Mouse (Mus musculus) gastrocnemius, postnatal 25 days (tissue): ENCODE data around the gene Ung. TPM values are rescaled to one million over a fixed set of nuclear protein-coding genes. Genes with fewer than 3 reads are reported as not detected.
A peak's percentile ranks its signal among the peaks of the same experiment; 100 is the strongest.

ENCODE experiments used
- DNase-seq: peaks from one replicate; pipeline ENCODE4 v3.0.0; 2022
- total RNA-seq, 2 experiments: library from RNA; stranded (reverse); gene quantifications; 1 replicate in 1 of 2; 2 replicates in 1 of 2; pipeline ENCODE4 v1.2.3; 2021

Gene Ung
- total RNA-seq, 2 experiments from 2014 or later: 10.5 TPM

DNA sequence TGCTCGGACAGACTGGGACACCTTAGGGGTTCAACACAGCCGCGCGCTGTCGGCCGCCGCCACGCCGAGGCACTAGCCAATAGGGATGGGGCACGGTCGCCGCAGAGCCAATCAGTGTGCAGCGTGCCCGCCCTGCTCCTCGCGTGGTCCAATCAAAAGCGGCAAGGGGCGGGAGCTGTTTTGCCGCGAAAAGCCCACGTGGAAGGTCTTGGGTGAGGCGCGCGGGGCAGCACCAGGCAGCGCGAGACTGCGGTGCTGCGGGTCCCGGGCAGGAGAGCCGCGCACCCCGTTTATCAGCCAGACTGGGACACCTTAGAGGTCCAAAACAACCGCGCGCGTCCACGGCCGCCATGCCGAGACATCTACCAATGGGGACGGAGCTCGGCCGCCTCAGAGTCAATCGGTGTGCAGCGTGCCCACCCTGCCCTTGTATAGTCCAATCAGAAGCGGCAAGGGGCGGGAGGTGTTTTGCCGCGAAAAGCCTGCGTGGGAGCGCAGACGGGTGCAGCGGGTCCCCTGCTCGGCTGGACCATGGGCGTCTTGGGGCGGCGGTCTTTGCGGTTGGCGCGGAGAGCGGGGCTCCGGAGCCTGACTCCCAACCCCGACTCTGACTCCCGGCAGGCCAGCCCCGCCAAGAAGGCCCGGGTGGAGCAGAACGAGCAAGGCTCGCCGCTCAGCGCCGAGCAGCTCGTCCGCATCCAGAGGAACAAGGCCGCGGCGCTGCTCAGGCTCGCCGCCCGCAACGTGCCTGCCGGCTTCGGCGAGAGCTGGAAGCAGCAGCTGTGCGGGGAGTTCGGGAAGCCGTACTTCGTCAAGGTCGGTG lies 723 bp downstream of the Ung start:
- peak; percentile 92 for DNase-seq

DNA sequence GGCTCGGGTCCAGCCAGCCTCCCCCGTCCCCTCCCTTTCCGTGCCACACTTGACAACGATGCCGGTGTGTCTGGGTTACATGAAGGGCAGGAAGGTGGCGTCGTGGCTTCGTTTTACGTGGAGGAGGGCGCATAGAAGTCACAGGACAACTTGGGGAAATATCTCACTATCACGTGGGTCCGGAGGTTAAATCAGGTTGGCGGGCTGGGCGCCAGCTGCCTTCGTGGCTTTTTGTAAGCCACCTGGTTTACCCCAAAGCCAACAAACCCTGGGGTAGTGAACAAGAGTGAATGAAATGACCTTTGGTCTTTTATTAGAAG lies 1.3 kb downstream of the Ung start:
- DNase-seq: peak; percentile 49

DNA sequence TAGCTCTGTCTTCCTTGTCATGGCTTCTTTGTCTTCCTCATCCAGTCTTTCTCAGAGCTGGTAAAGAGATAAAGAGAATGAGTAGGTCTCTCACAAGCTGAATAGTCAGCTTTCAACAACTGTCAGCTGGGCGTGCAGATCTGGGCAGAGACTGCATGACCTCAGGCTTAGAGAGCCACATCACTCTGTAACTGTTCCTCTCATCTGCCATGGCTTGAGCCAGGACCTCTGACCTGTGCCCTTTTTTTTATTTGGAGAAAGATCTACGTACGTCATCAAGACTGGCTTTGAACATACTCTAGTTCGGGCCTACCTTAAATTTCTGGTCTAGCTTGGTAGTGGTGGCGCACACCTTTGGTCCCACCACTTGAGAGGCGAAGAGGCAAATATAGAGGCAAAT lies 2.7 kb downstream of the Ung start:
- DNase-seq: no peak

DNA sequence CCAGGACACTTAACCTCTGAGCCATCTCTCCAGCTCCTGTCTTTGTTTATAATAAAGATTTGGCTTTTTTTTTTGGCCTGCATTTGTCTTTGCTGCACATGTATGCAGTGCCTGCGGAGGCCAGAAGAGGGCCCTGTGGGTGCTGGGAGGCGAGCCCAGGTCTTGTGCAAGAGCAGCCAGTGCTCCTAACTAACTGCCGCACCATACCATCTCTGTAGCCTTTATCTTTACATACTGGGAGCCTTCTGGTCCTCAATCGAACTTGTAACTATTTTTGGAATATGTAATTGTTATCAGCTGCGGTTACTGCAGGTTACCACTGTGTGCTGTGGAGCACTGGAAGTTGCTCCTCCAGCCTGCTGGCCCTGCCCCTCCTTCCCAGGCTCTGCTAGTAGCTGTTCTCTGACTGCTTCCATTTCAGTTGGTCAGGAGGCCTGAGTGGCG lies 3.9 kb downstream of the Ung start:
- DNase-seq: peak; percentile 42

DNA sequence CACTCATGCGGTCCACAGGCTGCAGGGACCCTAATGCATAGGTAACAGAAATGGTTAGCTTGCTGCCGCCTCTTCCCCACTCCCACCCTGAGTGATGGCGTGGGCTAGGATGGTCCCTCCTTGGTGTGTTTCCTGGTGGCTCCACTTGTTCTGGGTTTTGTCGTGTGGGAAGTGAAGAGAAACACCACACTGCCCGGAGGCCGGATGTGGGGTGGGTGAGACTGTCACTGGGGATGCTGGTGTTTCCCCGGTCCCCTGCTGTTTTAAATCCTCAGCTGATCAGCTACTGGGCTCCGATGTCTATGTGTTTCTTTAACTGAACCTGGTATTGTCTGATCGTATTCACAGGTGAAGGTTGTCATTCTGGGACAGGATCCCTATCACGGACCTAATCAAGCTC lies 5.3 kb downstream of the Ung start:
- no peak for DNase-seq

DNA sequence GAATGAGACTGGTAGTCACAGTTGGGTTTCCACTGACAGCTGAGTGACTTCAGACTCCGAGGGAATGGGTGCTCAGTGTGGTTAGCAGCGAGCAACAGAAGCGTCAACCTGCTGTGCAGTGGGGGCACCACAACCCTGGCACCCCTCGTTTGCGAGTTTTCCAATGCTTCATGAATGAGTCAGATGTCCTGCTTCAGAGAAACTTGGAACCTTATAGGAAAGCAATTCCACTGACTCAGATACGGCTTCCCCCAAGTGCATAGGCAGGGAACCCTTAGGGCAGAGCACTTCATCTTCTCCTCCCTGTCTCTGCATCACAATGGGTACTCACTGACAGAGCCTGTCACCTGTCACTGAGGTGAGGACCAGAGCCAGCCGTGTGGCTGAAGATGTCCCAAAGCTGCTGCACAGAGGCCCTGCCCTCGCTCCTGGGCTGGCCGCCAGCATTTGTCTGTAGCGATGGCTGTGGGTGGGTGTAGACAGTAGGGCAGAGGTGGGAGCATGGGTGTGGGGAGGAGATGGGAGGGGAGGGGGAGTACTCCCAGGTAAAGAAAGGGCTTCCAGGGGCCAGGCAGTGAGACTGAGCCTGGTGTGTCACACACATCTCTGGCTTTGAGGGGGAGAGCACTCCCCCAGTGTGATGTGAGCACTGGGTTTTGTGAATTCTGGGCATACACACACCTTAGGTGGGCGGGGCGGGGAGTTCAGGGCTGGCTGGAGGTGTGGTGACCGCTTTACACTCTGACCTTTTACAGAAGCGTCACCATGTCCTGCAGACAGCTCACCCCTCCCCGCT lies 7.5 kb downstream of the Ung start:
- no peak for DNase-seq

DNA sequence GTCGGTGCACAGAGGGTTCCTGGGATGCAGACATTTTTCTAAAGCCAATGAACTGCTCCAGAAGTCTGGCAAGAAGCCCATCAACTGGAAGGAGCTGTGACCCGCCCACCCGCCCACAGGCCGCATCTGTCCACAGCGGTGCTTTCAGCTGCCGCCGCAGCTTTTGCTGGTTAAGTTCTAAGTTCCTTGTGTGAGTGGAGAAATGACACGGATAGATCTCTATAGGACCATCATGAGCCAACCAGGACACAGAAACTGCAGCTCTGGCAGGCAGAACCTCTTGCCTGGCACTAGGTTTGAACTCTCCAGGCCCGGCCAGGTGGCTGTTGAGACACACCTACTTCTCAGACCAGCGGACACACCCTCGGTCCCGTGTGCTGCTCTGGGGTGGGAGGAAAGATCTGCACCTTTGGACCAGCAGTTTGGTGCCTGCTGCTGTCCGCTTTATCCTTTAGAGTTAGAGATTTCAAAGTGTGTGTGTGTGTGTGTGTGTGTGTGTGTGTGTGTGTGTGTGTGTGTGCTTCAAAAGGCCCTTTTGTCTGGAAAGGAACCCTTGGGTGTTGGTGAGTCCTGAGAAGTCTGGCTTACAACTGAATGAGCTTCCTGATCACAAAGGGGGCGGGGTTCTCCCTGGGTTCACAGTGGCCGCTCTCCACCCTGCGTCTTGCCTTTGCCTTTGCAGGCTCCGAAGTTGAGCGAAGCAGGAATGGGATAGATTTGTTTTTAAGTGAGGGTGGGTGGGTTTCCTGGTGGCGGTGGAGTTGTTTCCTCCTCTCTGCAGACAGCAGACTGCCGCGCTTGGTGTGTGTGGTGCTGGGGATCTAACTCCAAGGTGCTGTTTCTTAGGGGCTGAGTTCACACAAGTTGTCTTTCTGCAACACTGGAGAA lies 8.3 kb downstream of the Ung start:
- no peak for DNase-seq

DNA sequence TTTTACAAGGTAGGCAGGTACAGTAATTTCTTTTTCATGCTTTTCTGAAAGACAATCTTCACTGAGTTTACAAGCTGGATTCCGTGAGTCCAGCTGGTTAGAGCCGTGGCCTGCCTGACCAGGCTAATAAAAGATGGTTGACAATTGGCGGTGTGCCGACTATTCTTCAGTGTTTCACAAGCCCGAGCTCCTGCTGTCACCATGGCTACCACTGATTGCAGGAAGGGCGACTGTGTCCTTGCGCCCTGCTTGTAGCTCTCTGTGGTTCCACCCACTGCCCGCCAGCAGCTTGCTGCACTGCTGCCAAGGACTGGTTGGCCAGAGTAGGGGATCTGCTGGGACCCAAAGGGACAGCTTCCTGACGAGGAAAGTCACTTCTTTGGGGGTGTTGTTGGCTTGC lies 9.0 kb downstream of the Ung start:
- DNase-seq: peak; percentile 73

DNA sequence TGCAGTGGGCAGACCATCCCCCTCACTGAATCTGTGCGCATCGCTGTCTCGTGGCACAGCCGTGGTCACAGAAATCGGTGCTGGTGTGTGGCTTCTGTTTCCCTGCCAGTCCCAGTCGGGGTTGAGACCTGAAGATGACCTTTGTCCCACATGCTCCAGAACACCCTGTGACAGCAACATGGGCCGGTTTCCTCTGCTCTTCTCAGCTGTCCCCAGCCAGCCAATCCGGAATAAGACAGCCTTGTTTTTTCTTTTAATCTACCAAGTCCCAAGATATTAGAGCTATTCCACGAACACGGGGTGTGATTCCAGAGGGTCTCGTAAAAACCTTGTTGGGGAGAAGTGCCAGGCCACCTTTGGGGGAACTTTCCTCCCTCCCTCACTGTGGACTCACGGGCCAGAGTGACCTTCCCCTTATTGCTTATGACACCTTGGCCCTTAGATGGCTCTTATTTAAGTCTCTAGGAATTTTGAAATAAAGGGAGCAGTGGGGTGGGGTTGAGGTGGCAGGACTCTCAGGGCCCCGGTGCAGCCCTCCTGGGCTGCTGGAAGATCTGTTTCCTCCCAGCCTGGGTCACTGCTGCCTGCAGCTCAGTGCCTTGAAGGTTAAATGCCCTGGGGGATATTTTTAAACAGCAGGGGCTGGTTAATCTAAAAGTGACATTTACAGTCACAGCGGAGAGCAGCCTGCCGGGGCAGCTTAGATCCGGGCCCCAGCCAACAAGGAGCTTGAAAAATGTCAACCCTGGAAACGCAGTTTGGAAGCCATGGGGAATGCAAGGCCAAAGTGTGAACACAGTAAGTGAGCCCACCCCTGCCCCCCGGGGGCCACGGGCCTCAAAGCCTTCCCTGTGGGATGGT lies 16.1 kb downstream of the Ung start, which contains the start of gene Acacb:
Acacb (plus strand) TSS at position 508 of the 861 bp plus-strand sequence.
- peak; percentile 77 for DNase-seq

DNA sequence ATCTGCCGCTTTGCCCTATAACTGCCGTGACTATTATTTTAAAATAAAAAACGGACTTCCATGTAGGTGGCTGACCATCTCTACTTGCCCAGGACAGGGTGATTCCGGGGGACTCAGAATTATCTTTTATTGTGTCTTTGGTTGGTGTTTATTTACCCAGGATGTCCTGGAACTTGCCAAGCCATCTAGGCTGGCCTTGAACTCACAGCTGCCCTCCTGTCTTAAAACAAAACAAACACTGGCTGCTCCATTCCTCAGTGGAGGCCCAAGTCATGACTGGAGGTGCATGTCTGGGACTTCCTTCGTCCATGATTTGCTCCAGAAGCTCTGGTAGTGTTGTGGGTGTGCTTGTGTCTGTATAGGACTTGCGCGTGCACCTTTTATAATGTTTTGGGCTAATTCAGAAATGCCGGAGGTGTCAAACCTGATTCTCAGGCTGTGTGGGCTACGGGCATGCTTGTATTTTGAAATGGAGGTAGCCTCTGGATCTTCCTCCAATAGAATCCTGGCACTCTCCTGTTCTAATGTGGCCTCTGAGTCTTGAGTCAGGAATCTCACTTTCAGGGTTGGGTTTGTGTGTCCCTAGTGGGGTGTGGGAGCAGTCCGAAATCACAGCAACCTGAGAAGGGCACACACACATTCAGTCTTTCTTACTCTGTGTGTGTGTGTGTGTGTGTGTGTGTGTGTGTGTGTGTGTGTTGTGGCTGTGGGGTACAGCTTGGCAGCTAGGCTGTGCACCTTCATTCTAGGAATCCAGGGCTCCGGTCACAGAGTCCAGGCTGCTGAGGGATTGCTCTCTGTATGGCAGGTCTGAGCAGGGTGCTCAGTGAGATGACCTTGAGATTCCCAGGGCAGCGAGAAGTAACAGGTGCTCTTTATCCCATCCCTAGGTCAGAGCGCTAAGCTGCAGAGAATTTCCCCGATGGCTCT lies 17.1 kb downstream of the Ung start:
- DNase-seq: peak; percentile 60

DNA sequence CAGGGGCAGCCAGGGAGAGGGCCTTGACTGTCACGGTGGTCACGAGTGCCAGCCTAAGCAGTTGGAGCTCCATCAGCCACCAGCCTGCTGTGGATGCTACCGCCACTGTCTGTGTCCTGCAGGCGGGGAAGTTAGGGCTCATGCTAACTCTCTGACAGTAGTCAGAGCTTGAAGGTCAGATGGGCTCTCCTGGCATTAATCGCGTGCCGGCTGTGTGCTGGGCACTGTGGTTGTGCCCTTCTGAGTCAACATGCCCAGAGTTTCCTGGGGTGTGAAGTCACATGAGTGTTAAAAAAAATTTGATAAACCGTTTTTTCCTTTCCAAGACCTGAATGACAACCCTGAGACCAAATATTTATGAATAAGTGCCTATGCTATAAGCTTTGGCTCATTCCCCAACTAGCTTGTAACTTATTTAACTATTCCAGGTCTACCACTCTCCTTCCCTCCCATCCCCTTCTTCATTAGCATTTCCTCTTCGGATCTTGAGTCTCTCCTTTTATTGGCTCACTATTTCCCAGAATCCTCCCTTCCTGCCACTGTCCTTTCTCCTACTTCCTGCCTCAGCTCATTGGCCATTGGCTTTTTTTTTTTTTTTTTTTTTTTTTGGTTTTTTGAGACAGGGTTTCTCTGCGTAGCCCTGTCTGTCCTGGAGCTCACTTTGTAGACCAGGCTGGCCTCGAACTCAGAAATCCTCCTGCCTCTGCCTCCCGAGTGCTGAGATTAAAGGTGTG lies 22.3 kb downstream of the Ung start:
- DNase-seq: no peak

DNA sequence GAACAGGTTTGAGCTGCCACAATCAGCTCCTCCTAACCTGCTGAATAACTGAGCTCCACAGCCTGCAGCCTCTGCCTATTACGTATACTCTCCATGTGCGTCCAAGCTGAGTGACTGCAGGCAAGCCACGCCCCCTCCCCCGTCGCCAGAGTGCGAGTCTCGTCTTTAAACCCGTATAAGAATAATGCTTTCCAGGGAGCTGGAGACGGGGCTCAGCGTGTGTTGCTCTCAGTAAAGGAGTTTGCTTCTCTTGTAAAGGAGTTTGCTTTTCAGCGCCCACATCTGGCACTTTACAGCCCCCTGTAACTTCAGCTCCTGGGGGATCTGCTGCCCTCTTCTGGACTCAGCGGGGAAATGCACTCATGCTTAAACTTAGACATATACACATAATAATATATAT lies 23.3 kb downstream of the Ung start:
- no peak for DNase-seq

DNA sequence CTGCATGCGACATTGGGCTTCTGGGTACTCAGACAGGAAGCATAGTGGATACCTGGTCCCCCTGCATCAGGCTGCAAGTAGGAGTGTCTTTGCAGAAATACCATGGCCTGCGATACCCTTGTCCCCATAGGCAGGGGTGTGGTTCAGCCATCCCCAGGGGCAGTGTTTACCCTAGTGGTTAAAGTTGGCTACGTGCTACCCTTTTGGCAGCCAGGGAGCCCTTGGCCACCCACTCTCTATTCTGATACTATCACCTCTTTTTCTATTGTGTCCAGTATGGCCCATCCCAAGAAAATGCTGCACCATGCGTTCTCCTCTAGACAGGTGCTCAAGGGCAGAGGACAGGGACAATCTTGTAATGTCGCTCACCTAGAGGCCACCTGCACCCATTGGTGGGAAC lies 24.6 kb downstream of the Ung start:
- DNase-seq: no peak

DNA sequence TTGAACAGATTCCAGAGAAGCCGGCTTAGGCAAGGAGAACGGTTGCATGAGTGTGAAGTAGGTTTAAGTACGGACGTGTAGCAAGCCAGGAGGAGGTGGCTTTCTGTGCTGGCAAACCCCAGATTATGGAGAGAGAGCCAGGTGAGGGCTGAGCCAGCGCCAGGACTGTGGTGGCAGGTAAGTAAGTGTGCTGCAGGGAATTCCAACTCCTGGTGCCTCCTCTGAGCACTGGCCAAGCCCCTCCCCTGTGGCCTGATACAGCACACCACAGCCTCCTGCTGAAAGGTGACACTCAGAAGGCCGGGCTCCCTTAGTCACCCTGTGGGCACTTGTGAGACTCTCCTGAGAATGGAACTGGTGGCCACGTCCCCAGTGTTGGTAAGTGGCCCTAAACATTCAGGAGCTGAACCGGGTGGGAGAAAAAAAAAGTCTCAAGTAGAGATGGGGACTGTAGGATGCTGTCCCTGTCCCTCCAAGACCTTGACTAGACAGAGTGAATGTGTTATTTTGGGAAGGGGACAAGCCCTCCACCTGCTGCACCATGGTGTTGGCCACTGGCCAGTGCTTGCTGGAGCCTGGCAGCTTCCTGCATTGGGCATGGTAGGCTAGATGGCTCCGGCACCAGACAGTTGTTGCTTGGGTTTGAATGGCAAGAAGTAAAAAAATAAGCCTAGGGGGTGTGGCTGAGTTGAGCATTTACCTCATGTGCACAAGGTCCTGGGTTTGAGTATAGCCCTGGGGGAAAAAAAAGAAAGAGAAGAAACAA lies 25.2 kb downstream of the Ung start:
- DNase-seq: peak; percentile 71

DNA sequence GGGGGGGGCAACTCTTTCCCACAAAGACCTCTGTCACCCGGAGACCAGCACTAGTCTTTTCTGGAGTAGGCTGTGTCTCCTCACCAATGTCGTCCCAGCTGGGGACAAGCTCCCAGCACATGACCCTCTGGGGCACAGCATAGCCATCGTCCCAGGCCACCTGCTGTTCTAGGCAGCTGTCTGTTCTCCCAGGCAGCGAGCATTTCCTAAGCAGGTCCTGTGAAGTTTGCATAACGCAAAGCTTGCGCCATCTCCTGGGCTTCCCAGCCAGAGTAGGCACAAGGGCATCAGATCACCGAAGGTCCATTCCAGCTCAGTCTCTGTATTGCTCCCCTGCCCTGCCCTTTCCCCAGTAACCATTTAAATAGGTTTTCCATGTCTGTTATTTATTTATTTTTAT lies 27.1 kb downstream of the Ung start:
- no peak for DNase-seq

DNA sequence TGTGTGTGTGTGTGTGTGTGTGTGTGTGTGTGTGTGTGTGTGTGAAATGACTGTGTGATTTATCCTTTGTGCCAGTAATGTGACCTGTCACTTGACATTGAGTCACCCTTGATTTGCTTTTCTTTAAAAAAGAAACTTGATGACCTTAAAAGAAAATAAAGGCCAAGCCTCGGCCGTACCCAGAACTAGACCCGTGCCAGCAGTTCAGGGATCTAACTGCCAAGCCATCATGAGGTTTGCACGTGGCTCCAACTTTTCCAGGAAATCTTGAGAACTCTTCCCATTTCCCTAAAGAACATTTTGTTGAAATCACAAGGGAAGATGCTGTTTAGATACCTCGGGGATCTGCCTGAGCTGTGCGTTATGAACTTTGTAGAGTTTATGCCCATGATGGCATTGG lies 31.2 kb downstream of the Ung start:
- DNase-seq: no peak

DNA sequence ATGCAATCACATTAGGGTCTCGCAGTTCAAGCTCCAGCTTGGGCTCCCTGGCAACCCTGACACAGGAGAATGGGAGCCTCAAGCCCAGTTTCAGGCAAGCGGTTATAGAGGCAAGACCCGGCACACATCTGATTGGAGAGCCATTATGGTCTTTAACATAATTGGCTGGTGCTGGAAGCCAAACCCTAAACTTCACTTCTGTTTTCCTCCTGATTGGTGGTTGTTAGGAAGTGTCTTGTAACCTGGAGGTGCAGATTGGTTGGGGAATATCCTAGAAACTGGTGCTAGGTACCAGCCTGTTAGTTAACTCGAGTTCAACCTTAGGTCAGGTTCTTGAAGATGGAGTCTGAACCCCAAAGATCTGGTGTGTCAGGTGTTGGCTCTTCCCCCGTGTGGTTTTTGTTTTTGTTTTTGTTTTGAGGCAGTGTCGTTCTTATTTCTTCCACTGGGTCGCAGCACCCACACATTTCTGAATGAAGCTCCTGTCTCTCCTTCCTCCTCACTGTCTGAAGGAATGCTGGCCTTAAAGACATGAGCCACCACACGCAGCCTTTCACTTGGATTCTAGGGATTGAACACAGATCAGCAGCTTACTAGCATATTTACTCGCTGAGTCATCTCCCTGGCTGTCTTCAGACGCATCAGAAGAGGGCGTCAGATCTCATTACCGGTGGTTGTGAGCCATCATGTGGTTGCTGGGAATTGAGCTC lies 32.1 kb downstream of the Ung start:
- no peak for DNase-seq

DNA sequence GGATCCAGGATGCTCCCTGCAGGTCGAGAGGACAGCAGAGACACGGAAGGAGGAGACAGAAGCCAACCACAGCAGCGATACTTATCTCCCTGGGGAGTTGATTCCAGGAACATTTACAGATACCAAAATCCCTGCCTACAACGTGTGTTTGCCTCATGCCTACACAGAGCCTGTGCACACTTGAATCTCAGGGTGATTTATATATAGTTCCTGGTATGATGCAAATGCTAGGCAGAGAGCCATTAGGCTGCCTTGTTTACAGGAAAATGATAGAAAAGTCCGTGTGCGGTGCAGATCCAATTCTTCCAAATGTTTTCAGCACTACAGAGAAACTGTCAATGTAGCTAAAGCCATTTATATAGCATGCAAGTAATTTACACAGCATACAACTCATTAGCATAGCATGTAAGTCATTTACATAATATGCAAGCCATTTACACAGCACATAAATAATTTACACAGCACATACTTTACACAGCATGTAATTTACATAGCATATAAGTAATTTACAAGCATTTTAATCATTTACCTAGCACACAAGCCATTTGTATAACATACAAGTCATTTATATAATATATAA lies 33.0 kb downstream of the Ung start:
- DNase-seq: no peak
